Mouse (Mus musculus) urinary bladder, adult 18-20 months (tissue): ENCODE results near the gene Zc3h10.
A peak's percentile ranks its signal among the peaks of the same experiment; 100 is the strongest.
"Not testable (repeated sequence)": the region's sequence is repeated elsewhere in the genome, so short reads cannot be mapped to it uniquely, and the experiment has no call there.

Source experiments
- DNase-seq, 2 experiments: peaks; one replicate each; pipeline ENCODE4 v3.0.0; 2022; ENCODE audit warnings: low spot score in 2 of 2, mixed read lengths in 2 of 2

Zc3h10 gene

GRCm38 (mm10) chr10:128555567-128555966, 8.0 kb upstream of the Zc3h10 start:
- not testable (repeated sequence) for DNase-seq

- DNase-seq: not testable (repeated sequence)
Measured at GRCm38 (mm10) chr10:128550144-128550823, 2.7 kb upstream of the Zc3h10 start.

GRCm38 (mm10) chr10:128549682-128550057, 2.1 kb upstream of the Zc3h10 start:
- peak in 1 of 2 experiments; percentile 9 for DNase-seq

GRCm38 (mm10) chr10:128548947-128549681, 1.5 kb upstream of the Zc3h10 start, which contains the start of gene Rpl41:
Rpl41 (minus strand) TSS chr10:128549305.
- DNase-seq: peak; percentile 65 to 90

GRCm38 (mm10) chr10:128548051-128548791, 647 bp upstream of the Zc3h10 start:
- peak in 1 of 2 experiments; percentile 34 for DNase-seq

- DNase-seq: no peak
Measured at GRCm38 (mm10) chr10:128546787-128547186, 787 bp downstream of the Zc3h10 start.

- DNase-seq: no peak
Measured at GRCm38 (mm10) chr10:128546361-128546760, 1.2 kb downstream of the Zc3h10 start.

- DNase-seq: no peak
Measured at GRCm38 (mm10) chr10:128545570-128545898, 2.0 kb downstream of the Zc3h10 start.

GRCm38 (mm10) chr10:128544674-128545569, 2.7 kb downstream of the Zc3h10 start:
- no peak for DNase-seq

GRCm38 (mm10) chr10:128544151-128544657, 3.4 kb downstream of the Zc3h10 start:
- DNase-seq: no peak

GRCm38 (mm10) chr10:128543100-128543499, 4.5 kb downstream of the Zc3h10 start:
- DNase-seq: no peak

GRCm38 (mm10) chr10:128538340-128538870, 9.2 kb downstream of the Zc3h10 start:
- DNase-seq: no peak

GRCm38 (mm10) chr10:128536266-128536940, 11.2 kb downstream of the Zc3h10 start:
- DNase-seq: peak; percentile 74 to 86

GRCm38 (mm10) chr10:128535624-128536265, 11.8 kb downstream of the Zc3h10 start:
- no peak for DNase-seq

GRCm38 (mm10) chr10:128535206-128535605, 12.4 kb downstream of the Zc3h10 start:
- no peak for DNase-seq

GRCm38 (mm10) chr10:128526366-128527356, 20.9 kb downstream of the Zc3h10 start:
- DNase-seq: no peak

- DNase-seq: peak; percentile 84 to 95
Measured at GRCm38 (mm10) chr10:128525671-128526308, 21.8 kb downstream of the Zc3h10 start, which contains the start of gene Esyt1. Esyt1 (minus strand) TSS chr10:128525871.
